Mouse (Mus musculus): ENCODE results near the gene Hsd17b6.

The Hsd17b6 gene

GRCm38 (mm10) chr10:128008207-128008889 lies 937 bp upstream of the Hsd17b6 start:
- DNase-seq (ENCODE audit: low read depth, low spot score) = peak; percentile 85

GRCm38 (mm10) chr10:128005479-128005878 lies 1.9 kb downstream of the Hsd17b6 start:
- no peak for DNase-seq (ENCODE audit: low read depth, low spot score)

GRCm38 (mm10) chr10:128004918-128005317 lies 2.5 kb downstream of the Hsd17b6 start:
- no peak for DNase-seq (ENCODE audit: low read depth, low spot score)

- DNase-seq (ENCODE audit: low read depth, low spot score) = no peak
Observed at GRCm38 (mm10) chr10:128003281-128003801, 4.1 kb downstream of the Hsd17b6 start.

GRCm38 (mm10) chr10:127998260-127998659 lies 9.2 kb downstream of the Hsd17b6 start:
- DNase-seq (ENCODE audit: low read depth, low spot score) = peak; percentile 54

GRCm38 (mm10) chr10:127996690-127997089 lies 10.7 kb downstream of the Hsd17b6 start:
- DNase-seq (ENCODE audit: low read depth, low spot score) = no peak

- DNase-seq (ENCODE audit: low read depth, low spot score) = no peak
Observed at GRCm38 (mm10) chr10:127985601-127986000, 21.8 kb downstream of the Hsd17b6 start.

GRCm38 (mm10) chr10:127984650-127985049 lies 22.8 kb downstream of the Hsd17b6 start:
- DNase-seq (ENCODE audit: low read depth, low spot score) = no peak

GRCm38 (mm10) chr10:127975503-127975902 lies 31.9 kb downstream of the Hsd17b6 start:
- DNase-seq (ENCODE audit: low read depth, low spot score) = no peak

GRCm38 (mm10) chr10:127974062-127974461 lies 33.3 kb downstream of the Hsd17b6 start:
- no peak for DNase-seq (ENCODE audit: low read depth, low spot score)

GRCm38 (mm10) chr10:127971135-127971534 lies 36.3 kb downstream of the Hsd17b6 start:
- DNase-seq (ENCODE audit: low read depth, low spot score) = peak; percentile 34

GRCm38 (mm10) chr10:127970359-127970831 lies 37.0 kb downstream of the Hsd17b6 start:
- DNase-seq (ENCODE audit: low read depth, low spot score) = no peak

GRCm38 (mm10) chr10:127969820-127970219 lies 37.6 kb downstream of the Hsd17b6 start:
- no peak for DNase-seq (ENCODE audit: low read depth, low spot score)

GRCm38 (mm10) chr10:127966506-127966905 lies 40.9 kb downstream of the Hsd17b6 start:
- DNase-seq (ENCODE audit: low read depth, low spot score) = no peak

GRCm38 (mm10) chr10:127964004-127964403 lies 43.4 kb downstream of the Hsd17b6 start:
- DNase-seq (ENCODE audit: low read depth, low spot score) = no peak

- no peak for DNase-seq (ENCODE audit: low read depth, low spot score)
Observed at GRCm38 (mm10) chr10:127962451-127962850, 45.0 kb downstream of the Hsd17b6 start.

GRCm38 (mm10) chr10:127959161-127959679 lies 48.2 kb downstream of the Hsd17b6 start:
- DNase-seq (ENCODE audit: low read depth, low spot score) = peak; percentile 27

- peak; percentile 83 for DNase-seq (ENCODE audit: low read depth, low spot score)
Observed at GRCm38 (mm10) chr10:127956168-127956816, 51.1 kb downstream of the Hsd17b6 start.

GRCm38 (mm10) chr10:127955034-127955433 lies 52.4 kb downstream of the Hsd17b6 start:
- peak; percentile 67 for DNase-seq (ENCODE audit: low read depth, low spot score)

GRCm38 (mm10) chr10:127951821-127952220 lies 55.6 kb downstream of the Hsd17b6 start:
- no peak for DNase-seq (ENCODE audit: low read depth, low spot score)

GRCm38 (mm10) chr10:127951390-127951789 lies 56.0 kb downstream of the Hsd17b6 start:
- no peak for DNase-seq (ENCODE audit: low read depth, low spot score)

GRCm38 (mm10) chr10:127949596-127950130 lies 57.7 kb downstream of the Hsd17b6 start:
- no peak for DNase-seq (ENCODE audit: low read depth, low spot score)
